8 mouse cellular contexts compared by ENCODE assay signal in genomic region chr3:121967681-121968476, GRCm38 (mm10). TPM values are rescaled to one million over a fixed set of nuclear protein-coding genes. Genes with fewer than 3 reads are reported as not detected.
A peak's percentile ranks its signal among the peaks of the same experiment; 100 is the strongest.
DNase-seq lines count a peak whose midpoint lies in the region; ATAC-seq and TF ChIP-seq lines count a peak whose summit lies in the region.

No protein-coding gene starts in this region.

- peaks cover 4% of the 10 kb centered on the region; the same call in 1 of the 2 replicates for H3K4me1 ChIP-seq in lung, postnatal 0 days (ENCODE audit: insufficient read depth, low read depth, low read length)

- TF ChIP-seq CTCF in lung, postnatal 0 days (IDR thresholded peaks at IDR 0.05), result peak; percentile 21; the same call in 1 of the 2 replicates

- 1% methylated on average over 33 of the region's 33 CpGs for WGBS in lung, postnatal 0 days

- H3K9ac ChIP-seq in lung, postnatal 0 days (replicated peaks; ENCODE audit: low read depth), result peak overlapping the region; percentile 51

- peak overlapping the region; percentile 69 for H3K4me2 ChIP-seq in lung, postnatal 0 days (replicated peaks; ENCODE audit: low read depth, low read length)

- no peak for TF ChIP-seq EP300 in lung, postnatal 0 days (IDR thresholded peaks at IDR 0.05)

- peak; percentile 97 for ATAC-seq in frontal cortex, adult (ENCODE audit: low TSS enrichment)
- peak; percentile 98 to 99 for ATAC-seq in hematopoietic stem cell, adult 5-6 weeks (replicated peaks in 1 of 2; ENCODE audit: insufficient read depth in 1 of 2, low FRiP score in 2 of 2, low TSS enrichment in 1 of 2, low read depth in 1 of 2, poor library complexity in 2 of 2, severe bottlenecking in 2 of 2)
- ATAC-seq in lung, postnatal 0 days, result peak; percentile 100

- H3K27me3 ChIP-seq in lung, postnatal 0 days (replicated peaks; ENCODE audit: insufficient read depth, low read length), result no peaks in the 10 kb centered on the region

- peak; percentile 93 for DNase-seq in Muller cell, postnatal 12 days (ENCODE audit: inconsistent ontology term)
- peak; percentile 63 for DNase-seq in cerebellum, adult 9-10 months
- DNase-seq in layer of hippocampus, postnatal 10 days (ENCODE audit: low spot score in 2 of 2), result peak; percentile 43 to 70
- peak; percentile 93 for DNase-seq in lung, postnatal 0 days (ENCODE audit: low spot score)
- peak; percentile 85 for DNase-seq in ovary, postnatal 14 days (ENCODE audit: low spot score)
- peak; percentile 79 to 83 for DNase-seq in thymus, postnatal 10 days (ENCODE audit: low spot score in 2 of 2)

- H3K4me3 ChIP-seq in lung, postnatal 0 days (ENCODE audit: low read depth, low read length), result peak overlapping the region; percentile 61

- H3K27ac ChIP-seq in lung, postnatal 0 days (ENCODE audit: low read length), result peak overlapping the region; percentile 64

- no peaks in the 10 kb centered on the region for H3K9me3 ChIP-seq in lung, postnatal 0 days (ENCODE audit: low read length)

- H3K36me3 ChIP-seq in lung, postnatal 0 days (ENCODE audit: insufficient read depth, low read length), result no peaks in the 10 kb centered on the region

RNA-seq across cellular contexts. Expression of gene Arhgap29, which starts 15.5 kb away (rescaled TPM):
- 6.0 and 6.9 TPM in 2 replicates for total RNA-seq in hematopoietic stem cell, adult 5-6 weeks (2017)
- 10 to 100 TPM; 19.2 to 21.1 TPM for total RNA-seq in layer of hippocampus, postnatal 10 days (2021)
- 56.8 and 67.2 TPM in 2 replicates for polyA plus RNA-seq in lung, postnatal 0 days (2015; fragmentation: Nextera tagmentation; extraction: Ambion mirVana)

Comparison
In these comparisons a context has a peak if more than half of its experiments do, and no peak if none do; other contexts are left out.
1. Peak in every context shown above with its lines: DNase-seq, ATAC-seq, H3K4me3 ChIP-seq and H3K27ac ChIP-seq.